Mouse (Mus musculus) testis, adult 2 months (tissue): ENCODE data around the gene A630095N17Rik. TPM values are rescaled to one million over a fixed set of nuclear protein-coding genes. Genes with fewer than 3 reads are reported as not detected.

ENCODE experiments used
- H3K27ac ChIP-seq: fragments of 200-500 bp; 2 replicates; pipeline ENCODE4 v1.5.1; 2012; ENCODE audit warnings: low read depth, low read length; ENCODE audit not compliant: control insufficient read depth, insufficient read depth
- H3K27me3 ChIP-seq: fragments of 200-500 bp; 2 replicates; pipeline ENCODE4 v1.6.1; 2012; ENCODE audit warnings: mild to moderate bottlenecking, low read length, moderate library complexity; ENCODE audit not compliant: control insufficient read depth, insufficient read depth
- H3K36me3 ChIP-seq: fragments of 200-500 bp; 2 replicates; pipeline ENCODE4 v1.6.1; 2012; ENCODE audit warnings: mild to moderate bottlenecking, low read length; ENCODE audit not compliant: control insufficient read depth, insufficient read depth
- H3K4me1 ChIP-seq: fragments of 200-500 bp; 2 replicates; pipeline ENCODE4 v1.6.1; 2012; ENCODE audit warnings: low read length; ENCODE audit not compliant: control insufficient read depth, insufficient read depth
- H3K4me3 ChIP-seq: fragments of 200-500 bp; 2 replicates; pipeline ENCODE4 v1.5.1; 2012; ENCODE audit warnings: low read depth, mild to moderate bottlenecking, low read length, moderate library complexity, mixed read lengths; ENCODE audit not compliant: control insufficient read depth
- CTCF ChIP-seq: fragments of 200-500 bp; IDR thresholded peaks from 2 replicates; pipeline ENCODE4 v1.5.1; 2012; ENCODE audit warnings: low read depth, mild to moderate bottlenecking, inconsistent platforms, low read length, moderate library complexity; ENCODE audit not compliant: control insufficient read depth, insufficient read depth, insufficient replicate concordance
- POLR2A ChIP-seq: fragments of 200-500 bp; IDR thresholded peaks from 2 replicates; pipeline ENCODE4 v1.6.1; 2012; ENCODE audit warnings: low read depth, mild to moderate bottlenecking, inconsistent platforms, low read length, moderate library complexity; ENCODE audit not compliant: control insufficient read depth
- polyA plus RNA-seq: library from polyadenylated mRNA; depleted of rRNA; stranded (reverse); fragments of >200 nt; gene quantifications from 2 replicates; pipeline ENCODE4 v1.2.3, GENCODE M21; 2012

A630095N17Rik gene
- polyA plus RNA-seq, 1 experiment, result 12.7 TPM

- Histone ChIP-seq H3K36me3 (no peaks in the 10 kb centered on the region), H3K4me3 (no peak overlapping the region), H3K27ac (no peak overlapping the region), H3K27me3 (no peaks in the 10 kb centered on the region), H3K4me1 (peaks cover 13% of the 10 kb centered on the region)
- TF ChIP-seq CTCF (no peak), POLR2A (no peak)
These were observed 16.3 kb upstream of the A630095N17Rik start for GRCm38 (mm10) chr1:75248041-75248772.

GRCm38 (mm10) chr1:75247071-75247930 is 15.4 kb upstream of the A630095N17Rik start:
- no peak for TF ChIP-seq CTCF
- no peak for TF ChIP-seq POLR2A
- Histone ChIP-seq H3K4me1 (peaks cover 7% of the 10 kb centered on the region), H3K36me3 (no peaks in the 10 kb centered on the region), H3K4me3 (no peak overlapping the region), H3K27ac (no peak overlapping the region), H3K27me3 (no peaks in the 10 kb centered on the region)

GRCm38 (mm10) chr1:75244836-75245235 is 12.9 kb upstream of the A630095N17Rik start:
- H3K4me3 ChIP-seq, result no peak overlapping the region
- no peak for TF ChIP-seq POLR2A
- H3K27me3 ChIP-seq, result no peaks in the 10 kb centered on the region
- no peak overlapping the region for H3K27ac ChIP-seq
- H3K36me3 ChIP-seq, result peaks cover 2% of the 10 kb centered on the region; the same call in 1 of the 2 replicates
- no peaks in the 10 kb centered on the region for H3K4me1 ChIP-seq

GRCm38 (mm10) chr1:75244175-75244826 is 12.4 kb upstream of the A630095N17Rik start:
- no peaks in the 10 kb centered on the region for H3K27me3 ChIP-seq
- peaks cover 2% of the 10 kb centered on the region; the same call in 1 of the 2 replicates for H3K36me3 ChIP-seq
- H3K27ac ChIP-seq, result no peak overlapping the region
- no peak overlapping the region for H3K4me3 ChIP-seq
- H3K4me1 ChIP-seq, result no peaks in the 10 kb centered on the region
- TF ChIP-seq CTCF, result no peak

GRCm38 (mm10) chr1:75243411-75243810 is 11.5 kb upstream of the A630095N17Rik start:
- Histone ChIP-seq H3K27me3 (no peaks in the 10 kb centered on the region), H3K4me1 (no peaks in the 10 kb centered on the region), H3K27ac (no peak overlapping the region), H3K4me3 (no peak overlapping the region), H3K36me3 (peaks cover 2% of the 10 kb centered on the region; the same call in 1 of the 2 replicates)
- TF ChIP-seq POLR2A (no peak), CTCF (no peak)

GRCm38 (mm10) chr1:75239591-75239990 is 7.7 kb upstream of the A630095N17Rik start:
- H3K36me3 ChIP-seq, result peaks cover 2% of the 10 kb centered on the region
- no peak overlapping the region for H3K4me3 ChIP-seq
- no peaks in the 10 kb centered on the region for H3K4me1 ChIP-seq
- no peak overlapping the region for H3K27ac ChIP-seq
- H3K27me3 ChIP-seq, result no peaks in the 10 kb centered on the region
- TF ChIP-seq CTCF, result no peak
- no peak for TF ChIP-seq POLR2A

- TF ChIP-seq POLR2A (peak; percentile 89), CTCF (no peak)
- peak within 1 kb of the TSS; percentile 91 for H3K27ac ChIP-seq
- no peaks in the 10 kb centered on the region for H3K4me1 ChIP-seq
These were observed 4.5 kb upstream of the A630095N17Rik start, which contains the start of gene Dnajb2 for GRCm38 (mm10) chr1:75236117-75237050. Gene Dnajb2, plus strand, starts transcription at chr1:75236406.

More at GRCm38 (mm10) chr1:75236117-75237050, 4.5 kb upstream of the A630095N17Rik start, which contains the start of gene Dnajb2:
- Histone ChIP-seq H3K36me3 (peaks cover 2% of the 10 kb centered on the region), H3K4me3 (peak within 1 kb of the TSS; percentile 91), H3K27me3 (no peaks in the 10 kb centered on the region)
